Mouse (Mus musculus) ES-Bruce4 (cell line): ENCODE data around the gene Fam13a.

Experiments
- CTCF ChIP-seq: IDR thresholded peaks from one replicate; pipeline ENCODE4 v1.8.1; 2011; ENCODE audit warnings: low read depth, low read length
- POLR2A ChIP-seq: IDR thresholded peaks from one replicate; pipeline ENCODE4 v1.8.1; 2011; ENCODE audit warnings: low read length; ENCODE audit not compliant: insufficient read depth

GRCm38 (mm10) chr6:58988706-58989105 is 35.6 kb downstream of the Fam13a start:
- no peak for TF ChIP-seq CTCF
- no peak for TF ChIP-seq POLR2A
